Mouse (Mus musculus): ENCODE results near the gene Hnrnpr. TPM values are rescaled to one million over a fixed set of nuclear protein-coding genes. Genes with fewer than 3 reads are reported as not detected.

The Hnrnpr gene
- total RNA-seq, 1 experiment from 2014 or later, result 217 TPM

DNA sequence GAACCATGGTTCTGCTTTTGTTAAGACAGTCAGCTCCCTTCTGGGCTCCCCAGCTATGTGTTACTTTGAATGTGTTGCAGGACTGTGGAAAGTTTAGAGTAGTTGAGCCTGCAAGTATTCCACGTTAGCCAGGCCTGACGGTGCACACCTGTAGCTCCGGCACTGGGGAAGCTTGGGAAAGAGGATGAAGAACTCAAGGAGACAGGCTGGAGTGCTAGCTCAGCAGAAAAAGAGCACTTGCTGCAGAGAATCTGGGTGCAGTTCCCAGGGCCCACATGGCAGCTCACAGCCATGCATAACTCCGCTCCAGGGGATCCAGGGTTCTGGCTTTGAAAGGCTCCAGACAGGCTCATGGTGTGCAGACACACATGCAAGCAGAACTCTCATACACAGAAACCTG is 46.7 kb downstream of the Hnrnpr start:
- ATAC-seq (replicated peaks in 1 of 2; ENCODE audit: insufficient read depth in 1 of 2, low FRiP score in 2 of 2, low TSS enrichment in 1 of 2, low read depth in 1 of 2, poor library complexity in 2 of 2, severe bottlenecking in 2 of 2), result no peak

DNA sequence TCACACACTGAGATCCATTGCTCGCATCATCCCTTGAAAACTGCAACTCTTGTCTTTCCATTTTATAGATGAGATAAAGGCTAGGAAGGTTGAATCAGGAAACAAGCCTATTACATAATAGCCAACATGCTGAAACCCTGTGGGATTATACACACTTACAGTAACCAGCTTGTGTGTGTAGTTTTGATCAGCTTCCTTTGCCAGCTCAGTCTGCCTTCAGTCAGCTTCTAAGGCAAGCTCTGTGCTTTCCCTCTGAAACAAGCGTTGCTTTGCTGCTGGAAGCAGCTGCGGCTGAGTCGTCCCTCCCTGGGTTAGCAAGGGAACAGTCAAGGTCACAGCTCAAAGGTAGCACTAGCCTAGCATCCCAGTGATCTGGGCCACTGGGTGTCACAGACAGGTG is 57.1 kb downstream of the Hnrnpr start:
- ATAC-seq (replicated peaks in 1 of 2; ENCODE audit: insufficient read depth in 1 of 2, low FRiP score in 2 of 2, low TSS enrichment in 1 of 2, low read depth in 1 of 2, poor library complexity in 2 of 2, severe bottlenecking in 2 of 2), result no peak

DNA sequence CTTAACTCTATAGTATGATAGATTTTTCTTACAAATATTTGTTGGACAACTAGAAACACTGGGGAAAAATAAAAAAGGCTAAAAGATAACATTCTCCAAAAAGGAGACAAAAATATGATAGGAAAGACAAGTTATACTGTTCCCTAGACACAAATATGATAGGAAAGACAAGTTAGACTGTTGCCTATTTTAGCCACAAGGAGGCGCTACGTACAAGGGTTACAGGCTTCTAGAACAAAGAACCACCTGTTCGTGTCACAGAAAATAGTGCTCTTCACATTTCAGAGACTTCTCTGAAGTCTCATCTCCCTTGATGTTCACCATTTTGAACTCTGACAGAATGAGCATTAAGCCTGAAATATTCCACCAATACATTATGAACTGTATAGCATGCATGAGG is 59.0 kb downstream of the Hnrnpr start:
- ATAC-seq (replicated peaks in 1 of 2; ENCODE audit: insufficient read depth in 1 of 2, low FRiP score in 2 of 2, low TSS enrichment in 1 of 2, low read depth in 1 of 2, poor library complexity in 2 of 2, severe bottlenecking in 2 of 2), result peak; percentile 53 to 60; a peak in 2 of 4 replicates

DNA sequence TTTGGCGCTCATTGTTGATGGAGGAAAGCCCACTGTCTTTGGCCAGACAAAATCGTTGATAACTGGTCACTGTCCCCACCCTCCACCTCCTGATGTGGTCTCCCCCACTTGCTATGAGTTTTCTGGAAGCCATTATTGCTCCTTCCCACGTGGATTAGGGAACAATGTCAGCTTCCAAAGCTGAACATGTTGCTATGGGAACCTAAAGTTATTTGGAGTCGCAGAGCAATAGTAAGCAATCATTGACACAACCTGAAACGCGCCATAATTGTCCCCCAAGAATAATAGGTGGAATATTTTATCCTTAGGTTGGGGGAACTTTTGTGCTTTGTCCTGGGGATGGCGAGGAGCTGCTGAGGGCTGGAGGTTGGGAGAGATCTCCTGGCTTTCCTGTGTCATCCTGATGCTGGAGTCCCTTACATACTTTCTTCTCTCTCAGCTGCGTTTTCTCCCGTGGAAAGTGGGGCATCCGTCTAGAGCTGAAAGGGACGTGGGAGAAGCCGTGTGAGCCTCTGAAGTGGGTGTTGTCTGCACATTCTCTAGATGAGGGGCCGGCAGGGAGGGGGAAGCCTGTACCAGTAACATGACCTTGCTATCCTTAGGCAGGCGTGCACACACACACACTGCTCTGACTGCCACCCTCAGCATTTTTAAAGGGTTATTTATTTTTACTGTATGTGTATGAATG is 62.9 kb downstream of the Hnrnpr start:
- no peak for ATAC-seq (replicated peaks in 1 of 2; ENCODE audit: insufficient read depth in 1 of 2, low FRiP score in 2 of 2, low TSS enrichment in 1 of 2, low read depth in 1 of 2, poor library complexity in 2 of 2, severe bottlenecking in 2 of 2)

DNA sequence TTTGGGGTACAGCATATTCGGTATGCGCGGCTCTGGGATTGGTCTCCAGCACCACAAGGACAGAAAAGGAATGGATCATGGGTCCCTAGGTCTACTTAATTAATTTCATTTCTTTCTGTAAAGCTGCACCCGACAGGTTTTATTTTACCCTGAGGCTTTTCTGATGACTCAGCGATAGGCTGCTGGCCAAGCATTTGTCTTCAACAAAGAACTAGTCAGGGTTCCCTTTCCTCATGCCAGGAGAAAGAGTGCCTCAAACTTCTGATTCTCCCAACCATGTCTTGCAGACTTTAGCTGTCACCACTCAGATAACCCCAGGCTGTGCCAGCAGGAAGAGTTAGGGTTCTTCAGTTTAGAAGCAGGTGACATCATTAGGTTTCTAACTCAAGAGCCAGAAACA is 66.3 kb downstream of the Hnrnpr start:
- ATAC-seq (replicated peaks in 1 of 2; ENCODE audit: insufficient read depth in 1 of 2, low FRiP score in 2 of 2, low TSS enrichment in 1 of 2, low read depth in 1 of 2, poor library complexity in 2 of 2, severe bottlenecking in 2 of 2), result no peak

DNA sequence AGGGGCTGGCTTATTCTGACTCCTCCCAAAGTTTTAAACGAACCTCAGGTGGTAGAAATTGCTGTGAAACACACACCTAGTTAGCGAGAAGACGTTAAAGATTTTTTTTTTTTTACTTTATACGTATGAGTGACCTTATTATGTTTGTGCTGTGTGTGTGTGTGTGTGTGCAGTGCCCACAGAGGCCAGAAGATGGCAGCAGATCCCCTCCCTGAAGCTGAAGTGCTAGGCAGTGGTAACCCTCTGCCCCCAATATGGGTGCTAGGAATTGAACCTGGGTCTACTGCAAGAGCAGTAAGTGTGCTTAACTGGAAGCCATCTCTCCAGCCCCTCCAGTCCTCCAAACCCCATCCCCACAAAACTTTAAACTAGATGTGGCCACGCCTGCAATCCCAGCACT is 72.3 kb downstream of the Hnrnpr start:
- no peak for ATAC-seq (replicated peaks in 1 of 2; ENCODE audit: insufficient read depth in 1 of 2, low FRiP score in 2 of 2, low TSS enrichment in 1 of 2, low read depth in 1 of 2, poor library complexity in 2 of 2, severe bottlenecking in 2 of 2)

DNA sequence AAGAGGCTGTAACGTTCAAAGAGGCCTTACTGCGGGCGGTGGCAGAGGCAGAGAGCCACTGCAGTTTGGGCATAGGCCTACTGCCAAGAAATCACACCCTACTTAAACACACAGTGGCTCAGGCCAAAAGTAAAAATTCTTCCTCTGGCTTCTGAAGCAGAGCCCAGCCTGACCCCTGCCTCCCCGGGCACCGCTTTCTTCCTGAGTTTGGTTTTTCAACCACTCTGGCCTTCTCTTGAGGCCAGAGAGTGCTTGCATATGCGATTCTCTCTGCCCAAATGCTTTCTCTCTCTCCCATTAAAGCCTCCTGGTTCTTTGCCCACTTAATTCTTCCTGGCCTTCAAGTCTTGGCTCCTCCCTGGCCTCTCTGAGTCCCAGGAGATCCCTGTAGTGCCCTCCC is 73.1 kb downstream of the Hnrnpr start:
- no peak for ATAC-seq (replicated peaks in 1 of 2; ENCODE audit: insufficient read depth in 1 of 2, low FRiP score in 2 of 2, low TSS enrichment in 1 of 2, low read depth in 1 of 2, poor library complexity in 2 of 2, severe bottlenecking in 2 of 2)

DNA sequence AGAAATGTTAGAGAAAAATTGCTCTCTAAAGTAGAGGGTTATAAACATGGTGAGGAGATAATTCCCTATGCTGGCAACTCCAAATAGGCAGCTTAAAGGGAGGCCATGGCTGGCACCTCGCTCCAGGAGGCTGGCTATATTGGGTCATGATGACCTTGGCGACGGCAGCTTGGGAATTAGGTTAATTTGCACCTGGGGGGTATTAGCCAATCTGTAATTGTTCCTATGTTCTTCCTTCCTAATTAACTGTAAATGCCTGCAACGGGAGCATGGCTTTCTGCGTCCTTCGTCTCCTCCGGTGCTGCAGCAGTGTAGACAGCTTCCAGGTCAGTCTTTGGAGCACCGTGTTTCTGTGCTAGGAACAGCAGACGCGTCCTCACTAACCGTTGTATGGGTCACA is 76.5 kb downstream of the Hnrnpr start:
- no peak for ATAC-seq (replicated peaks in 1 of 2; ENCODE audit: insufficient read depth in 1 of 2, low FRiP score in 2 of 2, low TSS enrichment in 1 of 2, low read depth in 1 of 2, poor library complexity in 2 of 2, severe bottlenecking in 2 of 2)

DNA sequence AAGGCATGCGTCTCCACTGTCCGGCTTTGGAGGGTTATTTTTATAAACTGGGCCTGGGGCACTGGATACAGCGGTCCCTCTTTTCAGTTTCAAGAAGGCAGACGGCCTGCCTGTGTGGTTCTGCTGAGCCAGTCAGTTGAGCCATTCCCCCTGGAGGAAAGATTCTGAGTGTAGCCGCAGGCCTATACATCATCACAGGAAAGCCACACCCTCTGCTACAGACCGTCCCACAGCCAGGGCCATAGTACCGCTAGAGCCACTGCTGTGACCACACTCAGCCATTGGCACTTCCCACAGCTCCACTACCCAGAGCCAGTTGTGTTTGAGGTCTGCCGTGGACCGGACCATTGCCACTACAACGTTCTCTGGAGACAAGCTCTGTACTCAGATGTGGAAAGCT is 91.1 kb downstream of the Hnrnpr start:
- no peak for ATAC-seq (replicated peaks in 1 of 2; ENCODE audit: insufficient read depth in 1 of 2, low FRiP score in 2 of 2, low TSS enrichment in 1 of 2, low read depth in 1 of 2, poor library complexity in 2 of 2, severe bottlenecking in 2 of 2)

DNA sequence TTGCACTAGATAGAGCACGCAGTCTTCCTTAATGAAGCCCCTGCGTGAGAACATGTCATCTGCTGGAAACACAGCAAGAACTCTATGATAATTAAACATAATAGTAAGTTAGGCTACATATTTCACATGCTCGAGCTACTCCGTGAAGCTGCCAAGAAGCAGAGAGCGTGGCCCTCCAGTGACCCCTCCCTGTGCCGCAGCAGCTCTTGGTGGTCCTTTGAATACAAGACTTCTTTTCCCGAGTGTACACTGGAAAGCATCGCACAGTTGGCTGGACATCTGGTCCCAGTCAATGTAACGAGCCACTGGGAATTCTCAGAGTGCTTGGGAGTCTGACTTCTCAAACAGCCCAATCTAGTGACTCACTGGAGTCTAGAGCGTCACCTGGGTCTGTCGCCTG is 97.1 kb downstream of the Hnrnpr start:
- no peak for ATAC-seq (replicated peaks in 1 of 2; ENCODE audit: insufficient read depth in 1 of 2, low FRiP score in 2 of 2, low TSS enrichment in 1 of 2, low read depth in 1 of 2, poor library complexity in 2 of 2, severe bottlenecking in 2 of 2)

Other genes starting within 250 kb of the Hnrnpr start
- 6.8 and 7.3 TPM in 2 replicates for gene Id3, start 167.4 kb upstream of the Hnrnpr start, total RNA-seq (2017)
- gene E2f2, start 138.5 kb upstream of the Hnrnpr start, total RNA-seq (2017), result 7.1 and 7.2 TPM in 2 replicates
- 0.19 and 0.25 TPM in 2 replicates for gene Asap3, start 104.6 kb upstream of the Hnrnpr start, total RNA-seq (2017)
- gene Tcea3, start 63.2 kb upstream of the Hnrnpr start, total RNA-seq (2017), result 0.81 TPM in 1 of 2 replicates, not detected in the other
- gene Zfp46, start 26.3 kb upstream of the Hnrnpr start, total RNA-seq (2017), result 10.0 and 12.6 TPM in 2 replicates
- not detected in 2 replicates for gene Htr1d, start 112.6 kb downstream of the Hnrnpr start, total RNA-seq (2017)
- gene 6030445D17Rik, start 151.3 kb downstream of the Hnrnpr start, total RNA-seq (2017), result 1.6 TPM in 1 of 2 replicates, not detected in the other
- 7.6 and 8.9 TPM in 2 replicates for gene Luzp1, start 158.8 kb downstream of the Hnrnpr start, total RNA-seq (2017)

All from hematopoietic stem cell, adult 5-6 weeks (primary cell).